Mouse (Mus musculus) gastrocnemius, adult 8-10 months (tissue): Measurements from ENCODE around the gene Gm30191. TPM values are rescaled to one million over a fixed set of nuclear protein-coding genes. Genes with fewer than 3 reads are reported as not detected.
"Not testable (repeated sequence)": the region's sequence is repeated elsewhere in the genome, so short reads cannot be mapped to it uniquely, and the experiment has no call there.

Source experiments
- DNase-seq, 2 experiments: peaks; one replicate each; pipeline ENCODE4 v3.0.0; 2022; ENCODE audit warnings: low spot score in 2 of 2
- total RNA-seq, 4 experiments: library from RNA; stranded (reverse); gene quantifications; 2 replicates each; pipeline ENCODE4 v1.2.4; 2022

Gene Gm30191
- total RNA-seq, 4 experiments from 2014 or later: not detected

DNA sequence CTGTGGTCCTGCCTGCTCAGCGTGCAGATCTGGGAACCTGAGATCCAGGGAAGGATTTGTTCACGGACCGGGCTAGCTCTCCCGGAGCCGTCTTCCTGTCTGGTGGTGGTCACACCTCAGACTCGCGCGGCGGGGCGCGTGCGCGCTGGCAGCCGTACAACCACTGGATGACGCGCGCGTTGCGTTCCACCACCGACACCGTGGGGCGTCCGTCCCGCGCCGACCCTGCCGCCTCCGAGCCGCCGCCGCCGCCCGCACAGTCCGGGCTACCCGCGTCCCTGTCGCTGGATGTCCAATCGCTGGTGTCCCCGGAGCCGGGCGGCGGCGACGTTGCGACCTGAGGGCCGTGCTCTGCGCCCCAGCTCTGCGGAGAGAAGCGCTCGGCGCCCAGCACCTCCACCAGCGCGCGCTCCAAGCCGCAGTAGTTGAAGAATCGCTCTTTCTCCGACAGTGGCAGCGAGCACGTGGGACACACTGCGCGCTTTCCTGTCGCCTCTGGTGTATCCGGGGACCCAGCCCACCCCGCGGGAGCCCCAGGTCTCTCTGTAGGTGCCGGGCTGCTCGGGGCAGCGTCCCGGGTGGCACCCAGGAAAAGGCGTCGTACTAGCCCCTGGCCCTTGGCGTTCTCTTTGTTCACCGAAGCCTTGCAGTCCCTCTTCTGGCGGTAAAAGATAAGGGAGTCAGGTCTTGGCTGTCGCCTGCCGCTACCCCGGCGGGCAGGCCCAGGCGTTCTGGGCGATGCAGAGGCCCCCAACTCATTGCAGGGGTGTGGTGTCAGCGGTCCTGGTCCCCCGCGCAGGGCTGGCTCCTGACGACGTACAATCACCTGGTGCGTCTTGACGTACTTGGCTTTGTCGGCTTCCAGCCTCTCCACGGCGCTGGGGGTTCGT is 4.8 kb downstream of the Gm30191 start:
- DNase-seq: no peak

- DNase-seq: no peak
Measured at GRCm38 (mm10) chr4:134252131-134252910, 5.6 kb downstream of the Gm30191 start.

GRCm38 (mm10) chr4:134252911-134253721 is 6.4 kb downstream of the Gm30191 start:
- DNase-seq: no peak

- no peak for DNase-seq
Measured at GRCm38 (mm10) chr4:134253722-134254324, 7.1 kb downstream of the Gm30191 start, which contains the start of gene Grrp1. TSS of gene Grrp1 (minus strand) at chr4:134254106.

- no peak for DNase-seq
Measured at GRCm38 (mm10) chr4:134254835-134255234, 8.1 kb downstream of the Gm30191 start.

- no peak for DNase-seq
Measured at GRCm38 (mm10) chr4:134255854-134256253, 9.1 kb downstream of the Gm30191 start.

DNA sequence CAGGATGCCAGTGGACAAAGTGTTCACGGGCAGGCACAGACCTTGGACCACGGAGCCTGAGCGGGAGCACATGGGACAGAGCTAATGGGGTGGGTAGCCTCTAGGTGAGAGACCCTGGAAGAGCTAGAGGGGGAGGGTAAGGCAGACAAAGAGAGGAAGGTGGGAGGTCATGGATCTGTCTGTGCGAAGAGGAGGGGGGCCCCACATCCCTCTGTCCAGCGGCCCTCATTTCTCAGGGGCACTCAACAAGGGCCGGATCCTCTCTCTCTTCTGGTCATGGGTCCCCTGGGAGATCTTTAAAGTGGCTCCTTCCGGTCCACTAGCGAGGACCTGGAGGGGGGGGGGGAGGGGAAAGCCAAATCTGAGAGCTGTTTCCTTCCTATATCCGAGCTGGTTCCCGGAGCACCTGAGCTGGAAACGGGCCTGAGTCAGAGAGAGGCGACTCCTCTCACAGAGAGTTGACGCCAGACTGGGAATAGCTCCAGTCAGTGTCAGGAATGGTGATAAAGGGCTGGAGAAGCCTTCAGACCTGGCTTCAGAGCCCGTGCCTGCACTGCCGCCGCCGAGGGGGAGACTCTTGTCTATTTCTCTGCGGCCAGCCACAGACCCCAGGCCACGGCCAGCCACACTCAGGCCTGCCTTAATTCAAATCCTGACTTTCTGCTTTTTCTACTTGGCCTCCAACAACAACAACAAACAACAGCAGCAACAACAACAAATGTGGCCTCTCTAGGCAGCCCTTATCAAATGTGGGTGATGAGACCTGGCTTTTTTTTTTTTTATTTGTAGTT is 9.9 kb downstream of the Gm30191 start:
- no peak for DNase-seq

DNA sequence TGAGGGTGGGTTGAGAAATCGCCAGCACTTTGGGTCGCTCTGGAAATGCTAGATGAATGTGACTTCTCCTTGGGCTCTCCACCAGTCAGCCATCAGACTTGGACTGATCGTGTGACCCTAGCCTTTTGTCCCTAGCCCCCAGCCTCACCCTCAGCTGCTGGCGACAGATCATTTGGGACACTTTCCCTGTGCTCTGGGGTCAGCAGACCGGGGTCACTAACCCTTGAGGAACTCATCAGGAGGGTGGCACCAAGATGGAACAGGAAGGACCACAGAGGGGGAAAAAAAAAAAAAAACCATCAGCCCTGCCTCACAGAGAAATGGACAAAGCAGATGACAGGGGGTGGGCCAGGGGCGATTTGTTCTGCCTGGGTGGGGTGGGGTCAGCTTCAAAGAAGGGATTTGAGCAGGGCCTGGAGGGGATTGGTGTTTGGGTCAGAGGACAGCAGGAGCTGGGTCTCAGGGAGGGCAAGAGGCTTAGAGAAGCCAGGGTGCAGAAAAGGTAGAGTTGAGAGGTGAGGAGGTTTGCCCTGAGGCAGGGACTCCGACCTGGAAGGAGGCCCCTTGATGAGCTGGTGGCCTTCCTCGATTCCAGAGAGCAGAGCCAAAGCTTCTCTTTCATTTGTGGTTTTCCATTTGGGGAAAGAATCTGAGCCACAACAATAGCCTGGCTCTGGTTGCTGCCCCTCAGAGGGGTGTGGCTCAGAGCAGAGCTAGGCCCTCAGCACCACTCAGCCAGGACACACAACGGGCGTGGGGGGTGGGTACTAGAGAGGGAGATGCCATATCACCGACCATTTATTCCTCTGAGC is 10.7 kb downstream of the Gm30191 start:
- DNase-seq: no peak

- no peak for DNase-seq
Measured at GRCm38 (mm10) chr4:134258354-134258753, 11.6 kb downstream of the Gm30191 start.

DNA sequence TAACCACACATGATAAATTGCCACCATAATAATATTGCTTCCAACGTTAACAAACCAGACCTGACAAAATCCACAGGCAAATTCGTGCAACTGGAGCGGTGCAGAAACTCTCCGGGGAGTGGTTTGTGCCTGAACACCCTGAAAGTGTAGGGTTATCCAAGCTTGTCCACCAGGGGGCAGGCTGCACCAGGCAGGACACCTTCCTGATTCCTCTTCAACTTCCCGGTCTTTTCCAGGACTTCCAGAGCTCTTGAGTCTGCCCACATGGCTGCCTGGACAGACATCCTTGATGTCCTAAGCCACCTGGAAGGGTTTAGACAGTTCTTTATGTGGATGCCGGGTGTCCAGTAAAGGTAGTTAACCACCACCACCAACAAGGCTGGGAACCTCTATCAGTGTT is 16.5 kb downstream of the Gm30191 start:
- DNase-seq: peak in 1 of 2 experiments; percentile 51

GRCm38 (mm10) chr4:134265860-134266585 is 19.3 kb downstream of the Gm30191 start:
- no peak for DNase-seq

- no peak for DNase-seq
Measured at GRCm38 (mm10) chr4:134268102-134268655, 21.4 kb downstream of the Gm30191 start.

DNA sequence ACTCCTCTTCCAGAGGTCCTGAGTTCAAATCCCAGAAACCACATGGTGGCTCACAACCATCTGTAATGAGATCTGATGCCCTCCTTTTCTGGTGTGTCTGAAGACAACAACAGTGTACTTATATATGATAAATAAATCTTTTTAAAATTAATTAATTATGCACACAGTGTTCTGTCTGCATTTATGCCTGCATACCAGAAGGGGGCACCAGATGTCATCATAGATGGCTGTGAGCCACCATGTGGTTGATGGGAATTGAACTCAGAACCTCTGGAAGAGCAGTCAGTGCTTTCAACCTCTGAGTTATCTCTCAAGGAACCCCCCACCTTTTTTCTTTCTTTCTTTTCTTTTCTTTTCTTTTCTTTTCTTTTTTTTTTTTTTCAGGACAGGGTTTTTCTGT is 22.9 kb downstream of the Gm30191 start:
- not testable (repeated sequence) for DNase-seq

DNA sequence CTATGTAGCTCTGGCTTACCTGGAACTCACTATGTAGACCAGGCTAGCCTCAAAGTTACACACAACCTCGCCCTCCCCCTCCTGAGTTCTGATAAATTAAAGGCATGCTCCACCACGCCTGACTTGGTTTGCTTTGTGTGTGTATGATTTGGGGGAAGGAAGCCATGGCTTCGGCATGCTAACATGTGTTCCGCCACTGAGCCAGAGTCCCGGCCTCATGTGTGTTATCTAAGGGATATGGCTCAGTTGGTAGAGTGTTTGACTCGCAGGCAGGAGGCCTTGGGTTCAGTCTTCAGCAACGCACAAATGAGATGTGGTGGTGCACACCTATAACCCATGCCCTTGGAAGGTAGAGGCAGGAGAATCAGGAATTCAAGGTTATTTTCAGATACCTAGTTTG is 25.2 kb downstream of the Gm30191 start:
- no peak for DNase-seq

GRCm38 (mm10) chr4:134272731-134273416 is 26.1 kb downstream of the Gm30191 start:
- no peak for DNase-seq

DNA sequence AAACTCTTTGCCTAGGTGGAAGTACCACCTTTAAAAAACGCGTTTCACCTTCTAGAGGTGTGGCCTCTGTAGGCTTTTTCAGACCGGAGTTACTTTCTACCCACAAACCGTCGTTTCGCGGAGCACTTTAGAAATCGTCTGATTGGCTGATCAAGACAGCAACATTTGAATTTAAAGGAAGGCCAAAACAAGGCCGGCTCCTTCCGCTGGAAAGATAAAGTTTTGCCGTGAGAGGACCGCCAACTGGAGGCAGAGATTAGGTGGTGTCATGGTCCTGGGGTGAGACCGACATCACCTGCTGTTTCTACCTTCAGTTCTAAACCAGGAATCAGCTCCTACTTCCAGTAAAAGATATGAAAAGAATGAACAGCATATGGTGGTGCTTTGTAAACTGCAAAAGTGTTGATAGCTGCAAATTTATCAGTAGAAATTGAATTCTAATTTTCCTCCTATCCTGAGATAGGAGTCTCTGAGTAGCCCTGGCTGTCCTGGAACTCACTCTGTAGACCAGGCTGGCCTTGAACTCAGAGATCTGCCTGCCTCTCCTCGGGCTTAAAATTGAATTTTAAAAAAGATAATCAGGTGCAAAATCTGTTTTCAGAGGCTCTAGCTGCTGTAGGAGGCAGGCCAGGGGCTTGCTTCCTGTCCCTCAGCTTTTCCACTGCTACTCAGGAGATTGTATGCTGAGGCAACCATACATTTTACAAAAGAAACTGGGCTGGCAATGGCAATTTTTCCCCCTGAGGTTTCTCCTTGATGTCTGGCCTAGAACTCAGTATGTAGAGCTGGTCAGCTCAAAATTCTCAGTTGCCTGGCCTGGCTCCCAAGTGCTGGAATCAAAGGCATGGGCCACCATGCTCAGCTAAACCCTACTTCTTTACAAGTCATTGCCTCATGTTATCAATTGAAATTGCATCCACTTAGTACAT is 26.9 kb downstream of the Gm30191 start:
- DNase-seq: no peak

GRCm38 (mm10) chr4:134284942-134285341 is 38.2 kb downstream of the Gm30191 start:
- DNase-seq: no peak
